Mouse (Mus musculus) urinary bladder, postnatal 25 days (tissue): ENCODE measurements around the gene Dnajc4.
"Not testable (repeated sequence)": the region's sequence is repeated elsewhere in the genome, so short reads cannot be mapped to it uniquely, and the experiment has no call there.

Experiments used
- DNase-seq: peaks from one replicate; pipeline ENCODE4 v3.0.0; 2022; ENCODE audit warnings: low spot score

Dnajc4 gene

DNA sequence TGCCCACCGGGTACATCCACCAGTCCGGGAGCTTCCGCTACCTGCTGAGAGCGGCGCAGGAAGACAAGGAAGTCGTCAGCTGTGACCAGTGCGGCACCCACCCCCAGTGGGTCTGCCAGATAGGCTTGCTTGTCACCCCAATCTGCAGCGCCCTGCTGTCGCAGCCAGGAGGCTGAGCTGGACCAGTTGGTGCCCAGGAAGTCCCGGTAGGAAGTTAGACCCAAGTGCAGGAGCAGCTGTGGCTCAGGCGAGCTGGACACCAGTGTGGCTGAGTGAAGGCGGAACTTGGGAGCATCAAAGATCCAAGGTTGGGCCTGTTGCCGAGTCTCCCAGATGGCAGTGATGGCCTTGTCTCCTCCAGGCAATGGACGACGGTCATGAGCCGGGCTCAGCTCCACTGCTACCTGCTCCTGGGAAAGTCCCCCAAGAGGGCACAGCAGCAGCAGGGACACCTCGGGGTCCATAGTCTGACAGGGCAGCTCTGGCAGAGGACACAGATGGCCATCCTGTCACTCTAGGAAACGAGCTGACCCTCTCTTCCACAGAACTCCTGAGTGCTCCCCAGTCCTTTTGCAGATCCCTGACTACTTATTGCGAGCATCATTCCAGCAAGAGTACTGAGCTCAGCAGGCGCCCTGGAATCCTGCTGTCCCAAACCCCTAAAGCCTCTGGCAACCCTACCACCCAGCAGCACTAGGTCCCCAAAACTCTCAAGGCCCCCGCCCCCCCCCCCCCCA is 3.1 kb upstream of the Dnajc4 start:
- no peak for DNase-seq

DNA sequence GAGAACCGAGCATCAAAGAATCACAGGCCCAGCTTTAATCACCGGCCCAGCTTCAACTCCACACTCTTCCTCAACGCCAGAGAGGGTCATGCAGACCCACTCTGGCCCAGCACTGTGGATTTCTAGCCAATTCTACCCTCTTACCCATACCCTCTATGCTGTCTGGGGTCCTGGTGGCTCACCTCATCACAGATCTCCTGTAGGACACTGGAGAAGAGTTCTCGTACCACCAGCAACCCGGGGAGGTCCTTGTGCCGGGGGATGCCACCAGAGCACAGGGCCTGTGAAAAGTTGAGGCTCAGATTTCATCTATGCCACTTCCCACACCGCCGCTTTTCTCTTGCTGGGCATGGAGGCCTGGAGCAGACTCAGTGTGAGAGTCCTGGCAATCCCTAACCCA is 2.1 kb upstream of the Dnajc4 start:
- DNase-seq = no peak

- DNase-seq = no peak
Observed at GRCm38 (mm10) chr19:6994002-6994401, 1.6 kb upstream of the Dnajc4 start.

- DNase-seq = no peak
Observed at GRCm38 (mm10) chr19:6993011-6993770, 819 bp upstream of the Dnajc4 start.

DNA sequence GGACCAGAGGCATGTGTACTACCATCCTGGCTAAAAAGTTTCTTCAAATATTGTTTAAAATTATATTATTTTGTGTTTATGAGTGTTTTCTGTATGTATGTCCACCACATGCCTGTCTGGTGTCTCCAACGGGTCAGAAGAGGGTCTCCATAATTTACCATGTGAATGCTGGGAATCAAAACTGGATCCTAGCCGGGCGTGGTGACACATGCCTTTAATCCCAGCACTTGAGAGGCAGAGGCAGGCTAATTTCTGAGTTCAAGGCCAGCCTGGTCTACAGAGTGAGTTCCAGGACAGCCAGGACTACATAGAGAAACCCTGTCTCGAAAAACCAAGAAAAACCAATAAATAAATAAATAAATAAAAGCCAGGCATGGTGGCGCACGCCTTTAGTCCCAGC is 1.2 kb downstream of the Dnajc4 start:
- DNase-seq = not testable (repeated sequence)

- no peak for DNase-seq
Observed at GRCm38 (mm10) chr19:6990712-6991111, 1.7 kb downstream of the Dnajc4 start.

DNA sequence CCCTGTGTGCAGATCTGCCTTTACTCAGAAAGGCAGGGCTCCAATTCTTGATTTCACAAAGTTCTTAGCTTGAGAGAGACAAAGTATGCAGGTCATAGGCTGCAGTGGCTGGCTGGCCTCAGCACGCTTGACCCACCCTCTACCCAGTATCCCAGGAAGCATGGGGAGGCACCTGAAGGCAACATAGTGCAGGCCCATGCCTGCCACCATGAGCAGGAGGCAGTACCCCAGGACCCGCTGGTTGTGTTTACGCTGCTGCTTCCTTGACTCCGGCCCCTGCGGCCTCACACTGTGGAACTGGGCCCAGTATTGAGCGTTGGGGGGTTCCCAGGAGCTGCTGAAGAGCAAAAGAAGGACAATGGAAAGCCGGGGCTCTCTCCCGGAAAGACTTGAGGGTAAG is 3.1 kb downstream of the Dnajc4 start:
- no peak for DNase-seq

DNA sequence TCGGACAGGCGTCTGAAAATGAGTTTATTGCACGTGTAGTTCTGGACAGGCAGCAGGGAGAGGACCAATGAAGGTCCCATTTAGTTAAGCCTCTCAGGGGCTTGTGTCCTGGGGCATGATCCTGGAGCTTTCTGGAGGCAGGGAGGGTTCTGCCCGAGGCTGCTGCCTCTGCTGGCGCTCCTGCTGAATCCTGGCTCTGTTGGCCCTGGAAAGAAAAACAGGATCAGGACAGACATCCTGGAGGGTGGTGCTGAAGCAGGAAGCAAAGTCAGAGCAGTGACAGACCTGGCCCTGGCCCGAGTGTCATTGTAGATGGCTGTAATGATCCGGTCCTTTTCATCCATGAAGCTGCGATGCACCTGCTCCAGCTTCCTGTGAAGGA is 4.5 kb downstream of the Dnajc4 start:
- no peak for DNase-seq

DNA sequence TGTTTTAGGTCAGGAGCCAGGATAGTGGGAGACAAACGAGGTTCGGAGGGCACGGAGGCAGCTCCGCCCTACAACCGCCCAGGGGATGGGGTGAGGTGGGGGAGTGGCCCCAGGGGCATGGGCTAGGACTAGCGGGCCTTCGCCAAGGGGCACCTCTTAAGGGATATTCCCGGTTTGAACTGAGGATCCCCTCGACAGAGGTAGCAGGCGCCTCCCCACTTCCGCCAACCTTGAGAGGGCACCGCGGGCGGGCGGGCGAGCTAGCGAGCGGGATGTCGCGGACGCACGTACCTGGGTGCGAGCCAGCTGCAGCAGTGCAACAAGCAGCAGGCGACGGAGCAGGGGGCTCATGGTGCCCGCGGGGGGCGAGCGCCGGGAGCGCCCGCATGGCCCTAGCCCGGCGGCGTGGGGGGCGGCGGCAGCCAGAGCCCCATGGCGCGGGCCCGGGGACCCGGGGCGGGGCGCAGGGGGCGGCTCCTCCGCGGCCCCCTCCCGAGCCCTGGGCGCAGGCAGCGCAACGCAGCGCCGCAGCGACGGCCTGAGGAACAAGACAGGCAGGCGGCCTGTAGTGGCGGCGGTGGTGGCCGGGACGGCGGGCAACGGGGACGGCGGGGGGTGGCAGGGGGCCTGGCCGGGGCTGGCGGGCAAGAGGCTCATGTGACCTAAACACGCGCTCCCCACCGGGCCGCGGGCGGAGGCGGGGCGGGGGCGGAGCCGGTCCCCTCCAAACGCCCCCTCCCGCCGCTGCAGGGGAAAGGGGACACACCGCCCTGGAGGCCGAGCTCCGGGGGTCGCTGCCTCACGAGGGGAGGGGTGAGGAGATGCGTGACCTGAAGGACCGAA is 5.1 kb downstream of the Dnajc4 start, which contains the start of gene Vegfb:
TSS of gene Vegfb (minus strand) at position 591 of the 843 bp plus-strand sequence.
- DNase-seq = peak; percentile 62

GRCm38 (mm10) chr19:6985951-6986708 is 6.2 kb downstream of the Dnajc4 start:
- no peak for DNase-seq

GRCm38 (mm10) chr19:6985300-6985699 is 7.1 kb downstream of the Dnajc4 start:
- no peak for DNase-seq

DNA sequence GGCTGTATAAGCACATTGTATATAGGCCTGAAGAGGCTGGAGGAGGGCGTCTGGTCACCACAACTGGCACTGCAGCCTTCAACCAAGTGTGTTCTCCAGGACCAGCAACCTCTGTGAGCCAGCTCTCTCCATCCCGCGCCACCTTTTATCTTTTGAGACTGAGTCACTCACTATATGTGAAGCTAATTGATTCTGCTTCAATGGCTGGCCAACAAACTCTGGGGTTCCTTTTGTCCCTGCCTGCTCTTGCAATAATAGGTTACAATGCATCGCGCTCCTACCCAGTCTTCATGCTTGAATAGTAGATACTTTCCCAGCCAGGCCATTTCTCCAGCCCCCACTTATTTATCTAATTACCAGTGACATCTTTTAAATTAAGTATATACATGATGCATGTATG is 8.8 kb downstream of the Dnajc4 start:
- DNase-seq = no peak

- no peak for DNase-seq
Observed at GRCm38 (mm10) chr19:6981465-6981864, 10.9 kb downstream of the Dnajc4 start.

- peak; percentile 98 for DNase-seq
Observed at GRCm38 (mm10) chr19:6980381-6981093, 11.8 kb downstream of the Dnajc4 start, which contains the start of gene Fkbp2. Gene Fkbp2, minus strand, starts transcription at chr19:6980501.

DNA sequence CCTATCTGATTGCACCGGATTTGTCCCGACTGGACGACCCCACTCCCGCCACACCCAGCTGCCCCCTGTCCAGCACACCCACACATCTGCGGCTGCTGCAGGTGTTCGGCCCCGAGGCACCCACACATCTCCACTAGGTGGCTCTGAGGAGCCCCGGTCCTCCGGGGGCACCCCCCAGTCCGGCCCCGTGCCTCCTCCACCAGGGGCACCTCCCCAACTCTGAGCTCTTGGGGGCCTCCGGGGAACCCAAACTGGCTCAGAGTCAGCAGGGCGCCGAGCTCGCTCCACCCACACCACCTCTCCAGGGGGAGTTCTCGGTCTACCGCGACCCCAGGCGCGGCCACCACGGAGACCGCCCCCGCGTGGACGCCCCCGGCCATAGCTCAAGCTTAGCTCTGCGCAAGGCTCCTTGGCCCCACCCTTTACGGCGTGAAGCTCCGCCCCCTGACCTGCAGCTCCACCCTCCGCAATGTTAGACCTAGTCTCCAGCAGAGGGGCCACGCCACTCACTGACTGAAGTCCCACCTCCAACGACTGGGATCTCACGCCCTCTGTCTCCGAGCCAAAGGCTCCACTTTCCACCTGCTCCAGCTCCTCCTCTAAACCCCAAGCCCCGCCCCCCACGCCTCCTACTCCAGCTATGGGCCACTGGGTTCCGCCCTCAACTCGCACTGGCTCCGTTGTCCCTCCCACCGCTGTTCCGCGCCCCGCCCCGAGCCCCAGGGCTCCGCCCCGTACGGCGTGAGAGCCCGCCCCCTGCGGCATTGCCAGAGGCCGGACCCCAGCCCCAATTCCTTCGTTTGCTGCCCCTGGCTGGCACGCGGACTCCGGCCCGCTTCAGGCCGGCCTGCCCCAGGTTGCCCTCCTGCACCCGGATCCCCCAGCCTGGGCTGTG is 12.6 kb downstream of the Dnajc4 start:
- peak; percentile 99 for DNase-seq

DNA sequence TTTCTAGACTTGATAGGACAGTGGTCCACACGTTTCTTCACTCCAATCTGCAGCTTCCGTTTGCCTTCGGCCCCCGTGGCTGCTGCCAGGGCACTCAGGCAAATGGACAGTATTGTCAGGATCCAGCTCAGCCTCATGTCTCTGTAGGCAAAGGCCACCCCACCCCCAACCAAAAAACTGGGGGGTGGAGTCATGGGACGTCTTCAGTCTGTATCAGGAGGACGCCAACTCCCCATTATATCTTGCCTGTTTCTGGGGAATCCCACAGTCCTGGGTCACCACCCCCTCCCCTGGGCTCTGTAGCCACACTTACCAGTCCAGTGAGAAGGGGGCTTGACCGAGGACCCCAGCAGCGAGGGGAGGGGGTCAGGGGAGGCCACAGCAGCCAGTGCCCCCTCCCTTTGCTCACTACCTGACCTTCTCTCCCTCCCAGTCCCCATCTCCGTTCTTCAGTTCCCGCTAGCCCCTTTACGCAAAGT is 13.3 kb downstream of the Dnajc4 start:
- DNase-seq = no peak

- no peak for DNase-seq
Observed at GRCm38 (mm10) chr19:6978639-6978974, 13.8 kb downstream of the Dnajc4 start.

DNA sequence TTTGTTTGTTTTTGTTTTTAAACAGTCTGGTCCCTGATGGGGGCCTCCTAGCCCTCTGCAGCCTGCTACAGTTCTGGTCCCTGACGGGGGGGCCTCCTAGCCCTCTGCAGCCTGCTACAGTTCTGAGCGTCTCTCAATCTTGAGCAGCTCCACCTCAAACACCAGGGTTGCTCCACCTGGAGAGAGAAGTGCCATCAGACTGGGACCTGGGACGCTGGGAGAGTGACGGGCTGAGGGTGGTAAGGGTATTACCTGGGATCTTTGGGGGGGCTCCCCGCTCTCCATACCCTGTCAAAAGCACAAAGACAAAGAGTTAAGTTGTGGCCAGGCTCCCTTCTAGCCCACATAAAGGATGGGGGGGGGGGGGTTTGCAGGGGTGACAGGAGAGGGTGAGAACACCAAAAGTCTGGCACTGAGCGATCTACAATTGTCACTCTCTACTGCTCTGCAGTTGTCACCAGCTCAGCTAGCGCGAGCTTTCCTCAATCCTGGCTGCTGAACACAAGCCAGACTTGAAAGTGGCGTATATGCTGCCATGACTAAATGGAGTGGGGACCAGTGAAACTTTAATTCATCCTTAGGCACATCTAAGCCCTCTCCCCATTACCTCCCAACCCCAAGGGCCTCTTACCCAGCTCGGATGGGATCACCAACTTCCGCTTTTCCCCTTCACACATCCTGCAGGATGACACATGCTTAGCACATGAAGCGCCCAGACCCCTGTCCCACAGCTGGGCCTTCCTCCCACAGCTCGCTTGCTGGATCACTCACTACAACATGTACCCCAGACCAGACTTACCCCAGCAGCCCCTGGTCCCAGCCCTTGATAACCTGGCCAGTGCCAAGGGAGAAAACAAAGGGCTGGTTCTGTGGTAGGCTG is 14.4 kb downstream of the Dnajc4 start:
- no peak for DNase-seq
